Mouse (Mus musculus) liver, embryonic 14.5 days (tissue): ENCODE data around the gene Slc17a3. TPM values are rescaled to one million over a fixed set of nuclear protein-coding genes. Genes with fewer than 3 reads are reported as not detected.

Source experiments
- ATAC-seq: fragments of 200-750 bp; cut with Nextera tagmentation; 2 replicates; pipeline ENCODE4 v1.8.0; 2017; ENCODE audit warnings: moderate number of reproducible peaks, mild to moderate bottlenecking, moderate library complexity; ENCODE audit not compliant: insufficient read depth
- DNase-seq, 3 experiments: peaks; one replicate each; pipeline ENCODE4 v3.0.0-alpha.2; 2012 to 2013; ENCODE audit warnings: low read depth in 3 of 3, low spot score in 3 of 3
- H3K27ac ChIP-seq: fragments of 300-500 bp; sonication (generic); 2 replicates; pipeline ENCODE4 v1.5.1; 2014; ENCODE audit warnings: moderate library complexity, mild to moderate bottlenecking, control low read depth, inconsistent platforms
- H3K27me3 ChIP-seq: fragments of 300-500 bp; sonication (generic); 2 replicates; pipeline ENCODE4 v1.6.1; 2014; ENCODE audit warnings: mild to moderate bottlenecking, low read length, moderate library complexity; ENCODE audit not compliant: control insufficient read depth, insufficient read depth
- H3K36me3 ChIP-seq: fragments of 300-500 bp; sonication (generic); replicated peaks from 2 replicates; pipeline ENCODE4 v1.6.1; 2014; ENCODE audit warnings: low read depth; ENCODE audit not compliant: control insufficient read depth, insufficient read depth
- H3K4me1 ChIP-seq, 2 experiments: fragments of 200-500 bp in 1 of 2; fragments of 300-500 bp in 1 of 2; sonication (generic) in 1 of 2; replicated peaks; 2 replicates each; pipeline ENCODE4 v1.6.1; 2012 to 2014; ENCODE audit warnings: antibody characterized with exemption in 1 of 2, inconsistent platforms in 1 of 2, low read length in 1 of 2; ENCODE audit not compliant: control insufficient read depth in 2 of 2, insufficient read depth in 2 of 2
- H3K4me2 ChIP-seq: fragments of 300-500 bp; sonication (generic); 2 replicates; pipeline ENCODE4 v1.6.1; 2014; ENCODE audit warnings: low read depth, mild to moderate bottlenecking, control low read depth, moderate library complexity
- H3K4me3 ChIP-seq, 2 experiments: fragments of 200-500 bp in 1 of 2; fragments of 300-500 bp in 1 of 2; sonication (generic) in 1 of 2; 2 replicates each; pipeline ENCODE4 v1.5.1; 2012 to 2014; ENCODE audit warnings: low read depth in 2 of 2, low read length in 2 of 2, mild to moderate bottlenecking in 2 of 2, control low read depth in 1 of 2, inconsistent platforms in 1 of 2, moderate library complexity in 1 of 2; ENCODE audit not compliant: insufficient read depth in 1 of 2
- H3K9ac ChIP-seq: fragments of 300-500 bp; sonication (generic); replicated peaks from 2 replicates; pipeline ENCODE4 v1.6.1; 2014; ENCODE audit warnings: mild to moderate bottlenecking, control low read depth, moderate library complexity
- H3K9me3 ChIP-seq: fragments of 300-500 bp; sonication (generic); 2 replicates; pipeline ENCODE4 v1.6.1; 2016; ENCODE audit warnings: low read length, mixed read lengths; ENCODE audit not compliant: control insufficient read depth
- CTCF ChIP-seq: IDR thresholded peaks from 2 replicates; pipeline ENCODE4 v1.5.1; 2016; ENCODE audit warnings: antibody characterized with exemption, low read depth, control low read depth
- EP300 ChIP-seq: IDR thresholded peaks from 2 replicates; pipeline ENCODE4 v1.6.1; 2016; ENCODE audit warnings: antibody characterized with exemption, low read depth
- WGBS: fragments of 180-500 bp; shearing (Covaris S2); extraction: QIAGEN DNeasy Blood & Tissue Kit; methylation state at CpG from one replicate; pipeline ENCODE4 v1.1.7; 2014; ENCODE audit not compliant: insufficient replicate concordance; 5-methylcytosine and 5-hydroxymethylcytosine counted together
- polyA plus RNA-seq, 2 experiments: library from polyadenylated mRNA; depleted of rRNA in 1 of 2; stranded (reverse) in 1 of 2; unstranded in 1 of 2; fragments of >200 nt; fragmentation: Nextera tagmentation in 1 of 2; extraction: Ambion mirVana in 1 of 2; gene quantifications; 2 replicates each; pipeline versions ENCODE4 v1.2.1 to v1.2.3; 2012 to 2014

The Slc17a3 gene
- 3.8 TPM in 2 replicates for polyA plus RNA-seq (2012; rRNA removed)
- 4.7 and 6.1 TPM in 2 replicates for polyA plus RNA-seq (2014; fragmentation: Nextera tagmentation; extraction: Ambion mirVana)

- no peak within 1 kb of the TSS for H3K4me2 ChIP-seq
- H3K9ac ChIP-seq: no peak within 1 kb of the TSS
- DNase-seq: no peak
- H3K9me3 ChIP-seq: no peaks in the 10 kb centered on the region
- no peak within 1 kb of the TSS for H3K4me3 ChIP-seq
- H3K4me1 ChIP-seq: no peaks in the 10 kb centered on the region; a peak in 1 of 4 replicates
- H3K27me3 ChIP-seq: no peaks in the 10 kb centered on the region
- 48% methylated on average over 2 of the region's 2 CpGs for WGBS
- no peaks in the 10 kb centered on the region for H3K36me3 ChIP-seq
- ATAC-seq: no peak
- TF ChIP-seq CTCF (no peak), EP300 (no peak)
- no peak within 1 kb of the TSS for H3K27ac ChIP-seq
Observed at GRCm38 (mm10) chr13:23839308-23839707, at the start of gene Slc17a3. Slc17a3 (plus strand) TSS chr13:23839434.

GRCm38 (mm10) chr13:23792520-23792919 lies 46.7 kb upstream of the Slc17a3 start:
- WGBS: 34% methylated on average over 2 of the region's 2 CpGs
- TF ChIP-seq EP300 (no peak), CTCF (peak; percentile 77)
- H3K27me3 ChIP-seq: no peaks in the 10 kb centered on the region
- no peaks in the 10 kb centered on the region for H3K36me3 ChIP-seq
- no peak overlapping the region for H3K9ac ChIP-seq
- no peak for ATAC-seq
- no peak overlapping the region for H3K4me3 ChIP-seq
- DNase-seq: peak; percentile 42 to 49 (median 47)
- no peak overlapping the region for H3K4me2 ChIP-seq
- H3K9me3 ChIP-seq: no peaks in the 10 kb centered on the region
- H3K4me1 ChIP-seq: no peaks in the 10 kb centered on the region
- H3K27ac ChIP-seq: no peak overlapping the region

- Histone ChIP-seq H3K4me1 (peaks cover 0 to 2% of the 10 kb centered on the region in 2 experiments; a peak in 1 of 4 replicates), H3K36me3 (no peaks in the 10 kb centered on the region), H3K4me2 (no peak overlapping the region), H3K9me3 (no peaks in the 10 kb centered on the region), H3K4me3 (no peak overlapping the region), H3K9ac (no peak overlapping the region), H3K27me3 (no peaks in the 10 kb centered on the region), H3K27ac (no peak overlapping the region)
- TF ChIP-seq EP300 (no peak), CTCF (no peak)
- DNase-seq: no peak
- ATAC-seq: no peak
- 17% methylated on average over 5 of the region's 5 CpGs for WGBS
Observed at GRCm38 (mm10) chr13:23799405-23799804, 39.8 kb upstream of the Slc17a3 start.

GRCm38 (mm10) chr13:23804532-23804931 lies 34.7 kb upstream of the Slc17a3 start:
- H3K9me3 ChIP-seq: no peaks in the 10 kb centered on the region
- H3K27me3 ChIP-seq: no peaks in the 10 kb centered on the region
- no peak for TF ChIP-seq EP300
- TF ChIP-seq CTCF: no peak
- no peak for ATAC-seq
- 63% methylated on average over 2 of the region's 2 CpGs for WGBS
- H3K36me3 ChIP-seq: no peaks in the 10 kb centered on the region
- no peak overlapping the region for H3K4me2 ChIP-seq
- DNase-seq: no peak
- H3K27ac ChIP-seq: no peak overlapping the region
- H3K4me3 ChIP-seq: no peak overlapping the region
- H3K4me1 ChIP-seq: peaks cover 0 to 9% of the 10 kb centered on the region in 2 experiments; a peak in 2 of 4 replicates
- no peak overlapping the region for H3K9ac ChIP-seq

- TF ChIP-seq CTCF (no peak), EP300 (no peak)
- H3K9ac ChIP-seq: no peak within 1 kb of the TSS
- H3K27ac ChIP-seq: no peak within 1 kb of the TSS
- H3K4me1 ChIP-seq: peaks cover 0 to 9% of the 10 kb centered on the region in 2 experiments; a peak in 2 of 4 replicates
- 61% methylated on average over 15 of the region's 15 CpGs for WGBS
- no peak within 1 kb of the TSS for H3K4me2 ChIP-seq
- no peaks in the 10 kb centered on the region for H3K27me3 ChIP-seq
- H3K36me3 ChIP-seq: no peaks in the 10 kb centered on the region
- H3K4me3 ChIP-seq: 0 out of 4 replicates have a peak within 1 kb of the TSS, but pooled peaks of 1 of the 2 experiments have one; percentile 14
- no peaks in the 10 kb centered on the region for H3K9me3 ChIP-seq
- DNase-seq: peak in 2 of 3 experiments; percentile 24 to 27
- no peak for ATAC-seq
Observed at GRCm38 (mm10) chr13:23806422-23807052, 32.7 kb upstream of the Slc17a3 start, which contains the start of gene Slc17a2. Slc17a2 (plus strand) TSS chr13:23806993.
